Mouse (Mus musculus) heart, postnatal 25 days (tissue): ENCODE data around the gene AC134908.4. TPM values are rescaled to one million over a fixed set of nuclear protein-coding genes. Genes with fewer than 3 reads are reported as not detected.
A peak's percentile ranks its signal among the peaks of the same experiment; 100 is the strongest.
"Not testable (repeated sequence)": the region's sequence is repeated elsewhere in the genome, so short reads cannot be mapped to it uniquely, and the experiment has no call there.

ENCODE experiments used
- DNase-seq: peaks from one replicate; pipeline ENCODE4 v3.0.0; 2022; ENCODE audit warnings: low spot score
- intact Hi-C: fragments of 180-260 bp; cut with DNase I; formaldehyde crosslinking; loops from one replicate; pipeline ENCODE4 v1.15.1; 2025
- microRNA-seq: library from miRNA; unstranded; fragments of <30 nt; microRNA quantifications from one replicate; pipeline ENCODE4 v1.2.0, GENCODE M21; 2022
- total RNA-seq, 2 experiments: library from RNA; stranded (reverse); gene quantifications; 2 replicates each; pipeline ENCODE4 v1.2.3; 2021

AC134908.4 gene
- total RNA-seq, 2 experiments from 2014 or later: 0.53 TPM; not detected in 1

DNA sequence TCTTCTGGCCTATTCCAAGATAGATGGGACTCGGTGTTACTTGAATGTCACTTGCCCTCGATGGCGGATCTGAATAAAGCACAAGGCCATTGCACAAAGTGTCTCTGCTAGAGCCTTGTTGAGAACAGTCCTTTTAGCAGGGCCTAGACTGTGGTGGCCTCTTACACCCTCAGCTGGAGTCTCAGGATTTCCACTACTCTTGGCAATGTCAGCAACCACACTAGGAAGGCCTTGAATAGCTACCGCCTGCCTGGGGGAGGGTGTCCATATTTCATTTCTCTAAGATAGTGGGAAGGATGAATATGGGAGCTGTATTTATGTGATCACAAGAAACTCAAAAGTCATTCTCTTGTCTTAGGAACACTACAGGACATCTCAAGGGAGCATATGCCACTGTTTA is 47.2 kb downstream of the AC134908.4 start:
- no peak for DNase-seq

DNA sequence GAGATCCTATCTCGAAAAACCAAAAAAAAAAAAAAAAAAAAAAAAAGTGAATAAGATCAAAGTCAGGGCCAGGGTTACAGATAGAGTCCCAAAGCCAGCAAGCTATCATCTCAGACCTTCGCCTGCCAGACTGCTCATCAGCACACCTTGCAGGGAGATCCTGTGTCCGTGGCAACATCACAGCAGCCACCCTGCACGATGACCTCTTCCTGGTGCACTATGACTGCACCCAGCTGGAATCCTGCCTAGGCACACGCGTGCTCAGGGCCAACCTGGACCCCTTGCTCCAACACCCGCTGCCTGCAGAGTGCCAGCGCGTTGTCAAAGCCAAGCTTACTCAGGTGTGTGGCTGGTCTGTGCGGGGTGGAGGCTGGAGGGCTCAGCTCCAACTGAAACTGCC is 51.1 kb downstream of the AC134908.4 start:
- intact Hi-C loops: no loop called here

More for the DNA sequence above, 47.2 kb downstream of the AC134908.4 start:
- intact Hi-C loops: no loop called here

DNA sequence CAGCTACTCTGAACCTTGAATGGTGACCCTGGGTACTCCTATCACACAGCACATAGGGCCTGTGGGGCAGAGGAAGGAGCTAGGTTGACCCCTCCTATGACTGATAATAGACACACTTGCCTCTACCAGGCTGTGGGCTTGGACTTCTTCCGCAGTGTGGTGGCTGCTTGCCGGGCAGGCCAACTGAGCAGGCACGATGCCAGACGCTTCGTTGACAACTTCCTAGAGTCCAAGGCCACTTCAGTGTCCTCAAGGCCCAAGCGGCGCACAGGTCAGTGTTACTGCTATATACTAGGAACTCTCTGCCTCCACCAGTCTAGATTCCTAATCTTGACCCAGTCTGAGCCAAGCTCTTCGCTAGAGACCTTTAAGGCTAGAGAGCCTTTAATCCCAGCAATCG is 51.6 kb downstream of the AC134908.4 start:
- intact Hi-C loops: no loop called here
- no peak for DNase-seq

More for the DNA sequence above, 51.1 kb downstream of the AC134908.4 start:
- DNase-seq: no peak

DNA sequence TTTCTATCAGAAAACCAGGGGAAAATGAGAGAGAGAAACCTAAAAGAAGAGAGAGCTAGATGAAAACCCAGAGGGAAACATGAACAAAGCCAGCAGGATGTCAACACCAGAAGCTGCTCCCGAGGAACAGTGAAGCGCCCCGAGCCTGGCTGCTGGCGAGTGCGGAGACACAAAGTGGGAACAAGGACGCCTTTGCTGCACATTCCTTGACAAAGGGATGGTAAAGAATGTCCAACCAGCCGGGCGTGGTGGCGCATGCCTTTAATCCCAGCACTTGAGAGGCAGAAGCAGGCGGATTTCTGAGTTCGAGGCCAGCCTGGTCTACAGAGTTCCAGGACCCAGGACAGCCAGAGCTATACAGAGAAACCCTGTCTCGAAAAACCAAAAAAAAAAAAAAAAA is 54.0 kb downstream of the AC134908.4 start:
- DNase-seq, intact Hi-C loops: not testable (repeated sequence)

Small RNA genes within 50 kb of the gene (microRNA-seq; reads per million reads assigned to microRNA genes)
- gene Gm25083 (not detected), gene Mir3082 (4.2 reads per million, percentile 9 among the genes with 10 or more reads in this experiment), gene Mir6966 (3.6 reads per million, percentile 6 among the genes with 10 or more reads in this experiment)

Other genes with a start within 250 kb of the AC134908.4 start
- gene Sox8, start 225.0 kb downstream of the AC134908.4 start, total RNA-seq: under 1 TPM; 0.25 to 0.75 TPM
- gene Lmf1, start 216.6 kb downstream of the AC134908.4 start, total RNA-seq: 10 to 100 TPM; 31.7 to 34.3 TPM
- gene Gng13, start 78.5 kb downstream of the AC134908.4 start, total RNA-seq: under 1 TPM in 1 of 2 experiments, not detected in 1; 0.70 TPM
- 1 to 10 TPM; 1.6 to 1.9 TPM for gene Chtf18, start 68.2 kb downstream of the AC134908.4 start, total RNA-seq
- gene Rpusd1, start 68.0 kb downstream of the AC134908.4 start, total RNA-seq: 1 to 10 TPM; 5.3 to 5.6 TPM
- gene Mslnl, start 59.6 kb downstream of the AC134908.4 start, total RNA-seq: not detected
- 10 to 100 TPM; 21.2 to 28.5 TPM for gene Msln, start 41.3 kb downstream of the AC134908.4 start, total RNA-seq
- gene Narfl, start 21.9 kb downstream of the AC134908.4 start, total RNA-seq: 10 to 100 TPM; 44.8 to 48.2 TPM
- gene Haghl, start 10.0 kb downstream of the AC134908.4 start, total RNA-seq: 1 to 10 TPM; 5.5 to 9.1 TPM
- not detected for gene Ccdc78, start 9.1 kb downstream of the AC134908.4 start, total RNA-seq
- 10 to 100 TPM; 35.4 to 36.0 TPM for gene Fam173a, start 2.8 kb downstream of the AC134908.4 start, total RNA-seq
- 10 to 100 TPM; 74.4 to 75.1 TPM for gene Metrn, start 1.5 kb upstream of the AC134908.4 start, total RNA-seq
- 1 to 10 TPM; 1.2 to 1.3 TPM for gene Fbxl16, start 13.4 kb upstream of the AC134908.4 start, total RNA-seq
- 10 to 100 TPM; 10.2 to 10.6 TPM for gene Wdr24, start 28.0 kb upstream of the AC134908.4 start, total RNA-seq
- 10 to 100 TPM; 35.5 to 36.6 TPM for gene Jmjd8, start 33.2 kb upstream of the AC134908.4 start, total RNA-seq
- gene Stub1, start 37.7 kb upstream of the AC134908.4 start, total RNA-seq: 100 to 1,000 TPM; 114 to 117 TPM
- gene Rhbdl1, start 41.6 kb upstream of the AC134908.4 start, total RNA-seq: 1 to 10 TPM; 1.2 to 2.2 TPM
- 1 to 10 TPM; 2.8 to 3.6 TPM for gene Gm20683, start 46.1 kb upstream of the AC134908.4 start, total RNA-seq
- gene Rhot2, start 49.2 kb upstream of the AC134908.4 start, total RNA-seq: 100 to 1,000 TPM; 120 to 125 TPM
- 1 to 10 TPM; 2.8 to 2.9 TPM for gene Wdr90, start 65.8 kb upstream of the AC134908.4 start, total RNA-seq
- 100 to 1,000 TPM; 261 to 270 TPM for gene Mcrip2, start 73.1 kb upstream of the AC134908.4 start, total RNA-seq
- gene Mettl26, start 79.4 kb upstream of the AC134908.4 start, total RNA-seq: 10 to 100 TPM; 13.6 to 14.4 TPM
- under 1 TPM; 0.45 to 0.75 TPM for gene Wfikkn1, start 85.2 kb upstream of the AC134908.4 start, total RNA-seq
- gene Rab40c, start 124.1 kb upstream of the AC134908.4 start, total RNA-seq: 10 to 100 TPM; 17.0 to 17.4 TPM
- gene Pigq, start 149.3 kb upstream of the AC134908.4 start, total RNA-seq: 10 to 100 TPM; 49.0 to 55.6 TPM
- gene Nhlrc4, start 149.3 kb upstream of the AC134908.4 start, total RNA-seq: not detected
- under 1 TPM; 0.17 to 0.18 TPM for gene A930017K11Rik, start 156.9 kb upstream of the AC134908.4 start, total RNA-seq
- gene Capn15, start 190.1 kb upstream of the AC134908.4 start, total RNA-seq: 1 to 10 TPM; 7.1 to 7.8 TPM